Mouse (Mus musculus) midbrain, embryonic 11.5 days (tissue): ENCODE data around the gene Cpa1. TPM values are rescaled to one million over a fixed set of nuclear protein-coding genes. Genes with fewer than 3 reads are reported as not detected.

Experiments used
- ATAC-seq: fragments of 200-750 bp; cut with Nextera tagmentation; 2 replicates; pipeline ENCODE4 v1.8.0; 2017; ENCODE audit warnings: moderate TSS enrichment, moderate library complexity; ENCODE audit not compliant: low FRiP score
- DNase-seq: peaks from one replicate; pipeline ENCODE4 v3.0.0; 2015; ENCODE audit warnings: low spot score; ENCODE audit errors: missing footprints
- H3K27ac ChIP-seq: fragments of 300-500 bp; sonication (generic); 2 replicates; pipeline ENCODE4 v1.5.1; 2014; ENCODE audit warnings: low read depth, low read length
- H3K27me3 ChIP-seq: fragments of 300-500 bp; sonication (generic); 2 replicates; pipeline ENCODE4 v1.6.1; 2014; ENCODE audit warnings: mild to moderate bottlenecking, low read length, moderate library complexity, mixed read lengths; ENCODE audit not compliant: control insufficient read depth, insufficient read depth
- H3K36me3 ChIP-seq: fragments of 300-500 bp; sonication (generic); 2 replicates; pipeline ENCODE4 v1.6.1; 2014; ENCODE audit warnings: mild to moderate bottlenecking, low read length, moderate library complexity, mixed read lengths; ENCODE audit not compliant: control insufficient read depth, insufficient read depth
- H3K4me1 ChIP-seq: fragments of 300-500 bp; sonication (generic); 2 replicates; pipeline ENCODE4 v1.6.1; 2014; ENCODE audit warnings: low read length; ENCODE audit not compliant: control insufficient read depth, insufficient read depth
- H3K4me2 ChIP-seq: fragments of 300-500 bp; sonication (generic); 2 replicates; pipeline ENCODE4 v1.6.1; 2014; ENCODE audit warnings: mild to moderate bottlenecking, moderate library complexity
- H3K4me3 ChIP-seq: fragments of 300-500 bp; sonication (generic); 2 replicates; pipeline ENCODE4 v1.5.1; 2014; ENCODE audit warnings: low read depth, low read length
- H3K9ac ChIP-seq: fragments of 300-500 bp; sonication (generic); 2 replicates; pipeline ENCODE4 v1.6.1; 2014; ENCODE audit warnings: low read length
- H3K9me3 ChIP-seq: fragments of 300-500 bp; sonication (generic); 2 replicates; pipeline ENCODE4 v1.6.1; 2016; ENCODE audit warnings: low read length; ENCODE audit not compliant: control insufficient read depth
- WGBS: fragments of 180-500 bp; shearing (Covaris S2); extraction: QIAGEN DNeasy Blood & Tissue Kit; methylation state at CpG from one replicate; pipeline ENCODE4 v1.1.7; 2014; 5-methylcytosine and 5-hydroxymethylcytosine counted together
- polyA plus RNA-seq: library from polyadenylated mRNA; unstranded; fragments of >200 nt; fragmentation: Nextera tagmentation; extraction: Ambion mirVana; gene quantifications from 2 replicates; pipeline ENCODE4 v1.2.1, GENCODE M21; 2014

The Cpa1 gene
- polyA plus RNA-seq, 1 experiment from 2014 or later: 0.08 TPM

GRCm38 (mm10) chr6:30635361-30635862, 3.6 kb upstream of the Cpa1 start:
- Histone ChIP-seq H3K27me3 (no peaks in the 10 kb centered on the region), H3K9me3 (peaks cover 4% of the 10 kb centered on the region), H3K4me3 (no peak overlapping the region), H3K36me3 (no peaks in the 10 kb centered on the region), H3K27ac (peak overlapping the region; percentile 35; the same call in 1 of the 2 replicates), H3K4me1 (peaks cover 9% of the 10 kb centered on the region), H3K9ac (no peak overlapping the region), H3K4me2 (no peak overlapping the region)
- WGBS: 39% methylated on average over 8 of the region's 8 CpGs
- no peak for DNase-seq
- no peak for ATAC-seq

- peak; percentile 88 for DNase-seq
- Histone ChIP-seq H3K27me3 (no peaks in the 10 kb centered on the region), H3K9me3 (peaks cover 4% of the 10 kb centered on the region), H3K36me3 (no peaks in the 10 kb centered on the region), H3K4me2 (no peak overlapping the region), H3K27ac (peak overlapping the region; percentile 82), H3K9ac (peak overlapping the region; percentile 44; the same call in 1 of the 2 replicates), H3K4me3 (no peak overlapping the region), H3K4me1 (peaks cover 9% of the 10 kb centered on the region)
- ATAC-seq: peak; percentile 59; the same call in 1 of the 2 replicates
- WGBS: 10% methylated on average over 4 of the region's 4 CpGs
Measured at GRCm38 (mm10) chr6:30636186-30636842, 2.7 kb upstream of the Cpa1 start.

GRCm38 (mm10) chr6:30643694-30644460, 4.9 kb downstream of the Cpa1 start:
- DNase-seq: no peak
- Histone ChIP-seq H3K4me2 (no peak overlapping the region), H3K9me3 (peaks cover 4% of the 10 kb centered on the region), H3K4me1 (no peaks in the 10 kb centered on the region), H3K27ac (no peak overlapping the region), H3K9ac (no peak overlapping the region), H3K27me3 (no peaks in the 10 kb centered on the region), H3K4me3 (no peak overlapping the region), H3K36me3 (no peaks in the 10 kb centered on the region)
- no peak for ATAC-seq
- 87% methylated on average over 12 of the region's 12 CpGs for WGBS

- Histone ChIP-seq H3K9ac (no peak overlapping the region), H3K27ac (no peak overlapping the region), H3K9me3 (peaks cover 4% of the 10 kb centered on the region), H3K36me3 (no peaks in the 10 kb centered on the region), H3K27me3 (no peaks in the 10 kb centered on the region), H3K4me1 (no peaks in the 10 kb centered on the region), H3K4me2 (no peak overlapping the region), H3K4me3 (no peak overlapping the region)
- no peak for DNase-seq
- no peak for ATAC-seq
- WGBS: 66% methylated on average over 3 of the region's 3 CpGs
Measured at GRCm38 (mm10) chr6:30644462-30644861, 5.4 kb downstream of the Cpa1 start.

- H3K27ac ChIP-seq: no peak overlapping the region
- H3K9me3 ChIP-seq: no peaks in the 10 kb centered on the region
- no peaks in the 10 kb centered on the region for H3K27me3 ChIP-seq
- H3K36me3 ChIP-seq: no peaks in the 10 kb centered on the region
- WGBS: 76% methylated on average over 6 of the region's 6 CpGs
- H3K4me2 ChIP-seq: no peak overlapping the region
- no peak overlapping the region for H3K9ac ChIP-seq
- H3K4me1 ChIP-seq: no peaks in the 10 kb centered on the region
- no peak for DNase-seq
- no peak overlapping the region for H3K4me3 ChIP-seq
- ATAC-seq: no peak
Measured at GRCm38 (mm10) chr6:30645379-30645778, 6.4 kb downstream of the Cpa1 start.

- no peaks in the 10 kb centered on the region for H3K27me3 ChIP-seq
- ATAC-seq (no peak), DNase-seq (no peak)
- peaks cover 14% of the 10 kb centered on the region; the same call in 1 of the 2 replicates for H3K4me1 ChIP-seq
- no peak overlapping the region for H3K4me2 ChIP-seq
- H3K36me3 ChIP-seq: no peaks in the 10 kb centered on the region
- 82% methylated on average over 11 of the region's 11 CpGs for WGBS
- H3K9ac ChIP-seq: no peak overlapping the region
- no peaks in the 10 kb centered on the region for H3K9me3 ChIP-seq
- H3K27ac ChIP-seq: no peak overlapping the region
- no peak overlapping the region for H3K4me3 ChIP-seq
Measured at GRCm38 (mm10) chr6:30649651-30650296, 10.8 kb downstream of the Cpa1 start.

- H3K4me1 ChIP-seq: peaks cover 21% of the 10 kb centered on the region
- no peak for ATAC-seq
- no peaks in the 10 kb centered on the region for H3K27me3 ChIP-seq
- DNase-seq: no peak
- 68% methylated on average over 9 of the region's 9 CpGs for WGBS
- H3K4me2 ChIP-seq: no peak overlapping the region
- H3K27ac ChIP-seq: no peak overlapping the region
- no peak overlapping the region for H3K4me3 ChIP-seq
- H3K9me3 ChIP-seq: no peaks in the 10 kb centered on the region
- peak overlapping the region; percentile 33; the same call in 1 of the 2 replicates for H3K9ac ChIP-seq
- H3K36me3 ChIP-seq: no peaks in the 10 kb centered on the region
Measured at GRCm38 (mm10) chr6:30652425-30653188, 13.6 kb downstream of the Cpa1 start.

- ATAC-seq: no peak
- no peak overlapping the region for H3K4me3 ChIP-seq
- H3K4me1 ChIP-seq: peaks cover 21% of the 10 kb centered on the region
- no peak for DNase-seq
- no peaks in the 10 kb centered on the region for H3K9me3 ChIP-seq
- H3K9ac ChIP-seq: no peak overlapping the region
- no peak overlapping the region for H3K4me2 ChIP-seq
- no peaks in the 10 kb centered on the region for H3K36me3 ChIP-seq
- no peak overlapping the region for H3K27ac ChIP-seq
- WGBS: 89% methylated on average over 6 of the region's 6 CpGs
- H3K27me3 ChIP-seq: no peaks in the 10 kb centered on the region
Measured at GRCm38 (mm10) chr6:30653518-30653917, 14.5 kb downstream of the Cpa1 start.
